Mouse (Mus musculus) liver, postnatal 0 days (tissue): ENCODE data around the gene 4930432K21Rik.

Source experiments
- CTCF ChIP-seq: sonication (generic); IDR thresholded peaks from 2 replicates; pipeline ENCODE4 v1.5.1; 2016; ENCODE audit warnings: antibody characterized with exemption, low read depth
- EP300 ChIP-seq: IDR thresholded peaks from 2 replicates; pipeline ENCODE4 v1.6.1; 2016; ENCODE audit warnings: antibody characterized with exemption, low read depth, mild to moderate bottlenecking

DNA sequence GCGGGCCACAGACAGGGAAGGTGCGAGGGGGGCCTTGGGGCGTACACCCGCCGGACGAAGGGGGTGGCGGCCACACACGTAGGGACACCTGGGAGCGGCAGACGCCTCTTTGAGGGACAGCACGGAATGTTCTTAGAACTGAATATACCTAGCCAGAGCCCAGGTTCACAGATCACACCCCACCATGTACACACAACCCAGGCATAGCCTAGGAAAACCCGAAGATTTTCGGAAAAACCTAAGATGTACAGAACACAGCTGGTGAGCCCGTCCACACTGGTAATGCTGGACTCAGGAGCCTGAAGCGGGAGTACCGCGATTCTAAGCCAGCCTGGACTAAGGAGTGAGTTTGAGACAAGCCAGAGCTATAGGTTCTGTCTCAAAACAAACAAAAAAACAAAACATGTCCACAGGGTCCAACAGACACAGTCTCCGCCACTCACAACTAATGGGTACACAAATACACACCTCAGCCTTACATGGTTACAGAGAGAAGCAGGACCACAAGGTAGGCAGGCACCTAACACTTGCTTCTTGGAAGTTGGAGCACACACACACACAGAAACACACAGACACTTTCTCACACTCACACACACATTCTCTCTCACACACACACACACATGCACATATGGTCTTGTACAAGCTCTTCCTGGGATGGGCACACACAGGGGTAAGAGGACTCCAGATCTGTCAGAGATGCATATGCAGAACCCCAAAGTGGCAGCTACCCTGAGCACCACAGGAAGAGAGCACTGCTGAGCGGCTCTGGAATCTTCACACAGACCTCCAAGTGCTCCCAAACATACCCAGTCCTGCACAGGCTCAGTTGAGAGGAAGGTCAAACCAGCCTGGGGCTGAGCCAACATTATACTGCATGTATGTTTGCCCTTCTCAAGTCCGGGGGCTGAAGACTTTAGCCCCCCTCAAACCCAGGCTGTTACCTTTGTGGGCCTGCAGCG is 36.5 kb downstream of the 4930432K21Rik start:
- TF ChIP-seq CTCF: no peak
- TF ChIP-seq EP300: no peak
